Mouse (Mus musculus): ENCODE measurements at regions not wholly inside any gene's neighbourhood (a gene's known extent, or its start where the extent isn't known, plus 50 kb on each side); places are given as distances from the start of the nearest gene placed in this dataset.
"Not testable (repeated sequence)": the region's sequence is repeated elsewhere in the genome, so short reads cannot be mapped to it uniquely, and the experiment has no call there.

DNA sequence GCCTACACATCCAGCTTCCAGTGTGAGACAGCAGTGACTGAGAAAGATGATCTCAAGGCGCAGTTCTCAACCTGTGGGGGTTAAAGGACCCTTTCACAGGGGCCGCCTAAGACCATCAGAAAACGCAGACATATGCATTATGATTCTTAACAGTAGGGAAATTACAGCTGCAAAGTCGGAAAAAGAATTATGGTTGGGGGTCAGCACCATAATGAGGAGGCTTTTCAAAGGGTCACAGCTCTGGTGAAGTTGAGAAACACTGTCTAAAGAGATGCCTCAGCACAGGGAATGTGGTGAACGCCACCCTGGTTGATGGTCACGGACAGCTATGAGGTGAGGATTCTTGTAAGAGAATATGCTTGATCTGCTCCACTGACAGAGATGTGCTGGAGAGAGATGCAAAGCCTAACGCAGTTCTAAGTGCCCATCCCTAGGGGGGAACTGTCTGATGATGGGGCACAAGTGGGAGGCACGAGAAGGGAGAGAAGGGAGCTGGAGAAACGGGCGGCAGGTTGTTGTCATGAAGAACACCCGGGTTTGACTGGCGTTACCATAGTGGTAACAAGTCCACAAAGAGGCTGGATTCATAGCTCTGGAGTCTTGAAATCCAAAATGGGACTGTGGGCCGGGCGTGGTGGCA is 172.3 kb downstream of the Ifng start:
- H3K4me1 ChIP-seq (ENCODE audit: control insufficient read depth, insufficient read depth, low read length) = no peaks in the 10 kb centered on the region
- H3K4me3 ChIP-seq (replicated peaks; ENCODE audit: insufficient read depth, low read depth, low read length) = no peak overlapping the region
- 85% methylated on average over 14 of the region's 14 CpGs for WGBS
- no peak overlapping the region for H3K27ac ChIP-seq (ENCODE audit: insufficient read depth, low read length)
- H3K27me3 ChIP-seq (ENCODE audit: control insufficient read depth, insufficient read depth, low read length) = no peaks in the 10 kb centered on the region
- TF ChIP-seq POLR2A (IDR thresholded peaks at IDR 0.05; ENCODE audit: borderline replicate concordance, insufficient read depth, low read length) (no peak), CTCF (IDR thresholded peaks at IDR 0.05; ENCODE audit: borderline replicate concordance, insufficient read depth, low read depth, low read length) (no peak)
- no peak for DNase-seq

DNA sequence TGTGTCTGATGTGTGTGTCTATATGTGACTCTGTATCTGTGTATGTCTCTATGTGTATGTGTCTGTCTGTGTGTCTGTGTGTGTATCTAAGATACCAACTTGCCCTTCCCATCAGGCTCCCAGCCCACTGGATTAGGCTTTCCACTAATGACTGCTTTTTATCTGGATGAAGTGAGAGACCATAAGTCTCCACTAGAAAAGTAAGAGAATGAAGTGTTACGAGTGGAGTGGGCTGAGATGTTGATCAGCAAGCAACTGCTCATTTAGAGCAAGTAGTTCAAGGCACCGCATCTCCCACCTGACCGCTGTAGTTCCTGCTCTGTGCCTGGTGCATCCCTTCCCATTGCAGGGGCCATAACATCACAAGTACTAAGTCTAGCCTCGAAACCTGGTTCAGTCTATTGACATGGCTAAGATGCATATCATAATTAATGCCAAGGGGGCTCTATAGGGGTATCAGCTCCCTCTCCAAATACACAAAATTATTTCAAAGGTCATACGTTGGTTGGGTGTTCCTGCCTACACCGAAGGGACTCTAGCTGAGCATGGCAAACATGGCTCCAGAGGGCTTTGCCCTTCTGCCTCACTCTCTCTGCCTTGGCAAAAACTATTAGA is 173.5 kb downstream of the Ifng start:
- Histone ChIP-seq H3K4me3 (replicated peaks; ENCODE audit: insufficient read depth, low read depth, low read length) (no peak overlapping the region), H3K4me1 (ENCODE audit: control insufficient read depth, insufficient read depth, low read length) (no peaks in the 10 kb centered on the region), H3K27me3 (ENCODE audit: control insufficient read depth, insufficient read depth, low read length) (no peaks in the 10 kb centered on the region), H3K27ac (ENCODE audit: insufficient read depth, low read length) (no peak overlapping the region)
- TF ChIP-seq CTCF (IDR thresholded peaks at IDR 0.05; ENCODE audit: borderline replicate concordance, insufficient read depth, low read depth, low read length) (no peak), POLR2A (IDR thresholded peaks at IDR 0.05; ENCODE audit: borderline replicate concordance, insufficient read depth, low read length) (no peak)
- 91% methylated on average over 6 of the region's 6 CpGs for WGBS
- no peak for DNase-seq

DNA sequence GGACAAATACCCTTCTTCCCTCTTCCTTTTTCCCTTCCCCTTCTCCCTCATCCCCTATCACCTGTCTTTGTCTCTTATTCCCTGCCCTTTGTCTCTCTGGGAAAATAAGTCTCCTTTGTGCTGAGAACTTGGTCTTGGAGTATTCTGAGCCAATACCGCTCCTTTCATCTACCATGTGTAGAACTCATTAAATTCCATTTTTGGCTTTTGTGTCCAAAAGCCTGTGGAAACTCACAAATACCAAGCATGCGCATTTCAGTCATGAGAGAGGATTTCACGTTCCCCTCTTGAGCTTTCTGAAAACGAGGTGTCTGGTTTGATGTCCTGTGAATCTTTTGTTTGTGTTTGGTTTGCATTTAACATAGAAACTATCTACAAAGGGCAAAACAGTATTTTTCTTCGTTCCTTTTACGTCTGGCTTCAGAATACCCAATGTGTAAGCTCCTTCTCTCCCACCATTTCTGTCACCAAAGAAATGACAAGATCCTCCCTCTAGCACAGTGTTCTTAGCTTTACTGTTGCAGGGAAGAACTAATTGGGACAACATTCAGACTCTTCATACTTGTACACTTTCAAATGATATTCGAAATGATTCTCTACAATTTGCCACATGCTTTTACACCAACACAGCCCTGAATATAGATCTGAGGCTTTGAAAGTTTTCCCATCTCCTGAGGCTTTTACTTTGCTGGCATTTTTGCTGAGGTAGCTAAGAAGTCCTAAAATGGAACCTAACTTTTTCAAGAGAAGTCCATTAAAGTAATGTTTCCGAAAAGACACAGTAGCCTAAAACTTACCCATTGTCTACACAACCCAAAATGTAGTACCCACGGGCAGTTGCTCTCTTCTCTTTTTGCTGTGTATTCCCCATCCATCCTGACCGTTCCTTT is 174.5 kb downstream of the Ifng start:
- 86% methylated on average over 10 of the region's 10 CpGs for WGBS
- no peak overlapping the region for H3K27ac ChIP-seq (ENCODE audit: insufficient read depth, low read length)
- no peak for DNase-seq
- TF ChIP-seq POLR2A (IDR thresholded peaks at IDR 0.05; ENCODE audit: borderline replicate concordance, insufficient read depth, low read length) (no peak), CTCF (IDR thresholded peaks at IDR 0.05; ENCODE audit: borderline replicate concordance, insufficient read depth, low read depth, low read length) (no peak)
- no peaks in the 10 kb centered on the region for H3K27me3 ChIP-seq (ENCODE audit: control insufficient read depth, insufficient read depth, low read length)
- H3K4me3 ChIP-seq (replicated peaks; ENCODE audit: insufficient read depth, low read depth, low read length) = no peak overlapping the region
- H3K4me1 ChIP-seq (ENCODE audit: control insufficient read depth, insufficient read depth, low read length) = no peaks in the 10 kb centered on the region

DNA sequence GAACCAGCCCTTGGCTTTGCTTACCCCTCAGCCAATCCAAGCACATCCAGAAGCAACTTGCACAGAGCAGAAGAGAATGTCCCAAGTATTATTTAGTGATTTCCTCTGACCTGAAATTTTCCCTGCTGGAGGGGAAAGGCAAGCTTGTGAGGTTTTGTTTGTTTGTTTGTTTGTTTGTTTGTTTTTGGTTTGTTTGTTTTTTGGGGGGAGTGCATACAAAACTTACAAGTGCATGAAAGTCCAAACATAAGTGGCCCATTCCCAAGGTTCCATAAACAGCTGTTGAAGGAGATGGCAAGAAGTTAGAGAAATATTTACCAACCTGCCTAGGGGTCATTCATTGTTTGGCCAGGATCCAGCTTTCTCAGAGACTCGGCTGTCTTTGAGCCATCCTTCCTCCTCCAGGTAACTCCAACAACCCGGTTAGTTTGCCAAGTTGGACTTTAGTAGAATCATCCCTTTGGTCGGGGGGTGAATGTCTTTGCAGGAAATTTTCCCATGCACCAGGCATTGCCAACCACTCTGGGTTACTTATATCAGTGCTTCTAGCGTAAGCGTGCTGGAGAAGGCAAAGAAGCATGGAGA is 175.3 kb downstream of the Ifng start:
- H3K4me1 ChIP-seq (ENCODE audit: control insufficient read depth, insufficient read depth, low read length) = no peaks in the 10 kb centered on the region
- no peaks in the 10 kb centered on the region for H3K27me3 ChIP-seq (ENCODE audit: control insufficient read depth, insufficient read depth, low read length)
- TF ChIP-seq CTCF (IDR thresholded peaks at IDR 0.05; ENCODE audit: borderline replicate concordance, insufficient read depth, low read depth, low read length) (no peak), POLR2A (IDR thresholded peaks at IDR 0.05; ENCODE audit: borderline replicate concordance, insufficient read depth, low read length) (no peak)
- DNase-seq = no peak
- 84% methylated on average over 5 of the region's 5 CpGs for WGBS
- H3K27ac ChIP-seq (ENCODE audit: insufficient read depth, low read length) = no peak overlapping the region
- no peak overlapping the region for H3K4me3 ChIP-seq (replicated peaks; ENCODE audit: insufficient read depth, low read depth, low read length)

DNA sequence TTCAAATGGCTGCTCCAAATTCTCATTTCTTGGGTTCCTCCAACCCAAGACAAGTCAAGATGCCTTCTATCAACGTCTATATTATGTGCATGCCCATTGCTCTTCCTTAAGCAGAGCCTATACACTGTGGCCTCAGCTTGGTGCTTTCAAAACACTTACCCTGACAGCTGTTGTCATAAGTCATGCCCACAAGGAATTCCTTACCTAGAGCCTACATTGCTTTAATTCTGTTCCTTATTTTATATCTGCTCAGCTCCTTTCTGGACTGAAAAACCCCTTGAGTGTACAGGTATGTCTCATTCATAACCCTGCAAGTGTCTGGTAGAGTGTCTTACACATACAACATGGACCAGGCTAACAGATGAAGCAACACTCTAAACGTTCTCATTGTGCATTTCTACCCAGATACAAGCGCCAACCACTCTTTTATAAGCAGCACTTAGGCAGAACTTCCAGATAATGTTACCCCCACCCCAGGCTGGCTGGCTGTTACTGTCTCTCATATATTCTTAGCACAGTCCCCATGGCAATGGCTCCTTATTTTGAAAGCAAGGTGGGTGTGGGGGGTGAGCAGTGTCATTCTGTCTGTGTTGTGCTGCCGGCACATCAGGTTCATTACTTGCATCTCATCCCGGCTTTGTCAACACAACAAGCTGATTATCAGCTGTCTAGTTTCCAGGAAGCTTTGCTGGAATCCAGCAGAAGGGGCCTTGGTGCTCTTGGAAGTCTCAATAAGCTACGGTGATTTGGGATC is 176.6 kb downstream of the Ifng start:
- TF ChIP-seq POLR2A (IDR thresholded peaks at IDR 0.05; ENCODE audit: borderline replicate concordance, insufficient read depth, low read length) (no peak), CTCF (IDR thresholded peaks at IDR 0.05; ENCODE audit: borderline replicate concordance, insufficient read depth, low read depth, low read length) (no peak)
- H3K27me3 ChIP-seq (ENCODE audit: control insufficient read depth, insufficient read depth, low read length) = no peaks in the 10 kb centered on the region
- no peaks in the 10 kb centered on the region for H3K4me1 ChIP-seq (ENCODE audit: control insufficient read depth, insufficient read depth, low read length)
- no peak overlapping the region for H3K27ac ChIP-seq (ENCODE audit: insufficient read depth, low read length)
- WGBS = 80% methylated on average over 6 of the region's 6 CpGs
- no peak for DNase-seq
- no peak overlapping the region for H3K4me3 ChIP-seq (replicated peaks; ENCODE audit: insufficient read depth, low read depth, low read length)

DNA sequence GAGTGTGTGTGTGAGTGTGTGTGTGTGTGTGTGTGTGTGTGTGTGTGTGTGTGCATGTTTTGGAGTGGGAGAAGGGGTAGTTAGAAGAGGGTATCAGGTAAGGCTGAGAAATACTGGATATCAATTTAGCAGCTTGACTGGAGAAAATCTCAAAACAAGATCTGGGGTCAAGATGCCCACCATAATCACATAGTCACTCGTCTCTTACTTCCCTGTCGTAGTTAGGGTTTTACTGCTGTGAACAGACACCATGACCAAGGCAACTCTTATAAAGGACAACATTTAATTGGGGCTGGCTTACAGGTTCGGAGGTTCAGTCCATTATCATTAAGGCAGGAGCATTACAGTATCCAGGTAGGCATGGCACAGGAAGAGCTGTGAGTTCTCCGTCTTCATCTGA is 177.4 kb downstream of the Ifng start:
- DNase-seq; H3K27me3 ChIP-seq (ENCODE audit: control insufficient read depth, insufficient read depth, low read length); H3K4me1 ChIP-seq (ENCODE audit: control insufficient read depth, insufficient read depth, low read length); H3K27ac ChIP-seq (ENCODE audit: insufficient read depth, low read length); H3K4me3 ChIP-seq (replicated peaks; ENCODE audit: insufficient read depth, low read depth, low read length): not testable (repeated sequence)
- WGBS = 98% methylated on average over 4 of the region's 4 CpGs

DNA sequence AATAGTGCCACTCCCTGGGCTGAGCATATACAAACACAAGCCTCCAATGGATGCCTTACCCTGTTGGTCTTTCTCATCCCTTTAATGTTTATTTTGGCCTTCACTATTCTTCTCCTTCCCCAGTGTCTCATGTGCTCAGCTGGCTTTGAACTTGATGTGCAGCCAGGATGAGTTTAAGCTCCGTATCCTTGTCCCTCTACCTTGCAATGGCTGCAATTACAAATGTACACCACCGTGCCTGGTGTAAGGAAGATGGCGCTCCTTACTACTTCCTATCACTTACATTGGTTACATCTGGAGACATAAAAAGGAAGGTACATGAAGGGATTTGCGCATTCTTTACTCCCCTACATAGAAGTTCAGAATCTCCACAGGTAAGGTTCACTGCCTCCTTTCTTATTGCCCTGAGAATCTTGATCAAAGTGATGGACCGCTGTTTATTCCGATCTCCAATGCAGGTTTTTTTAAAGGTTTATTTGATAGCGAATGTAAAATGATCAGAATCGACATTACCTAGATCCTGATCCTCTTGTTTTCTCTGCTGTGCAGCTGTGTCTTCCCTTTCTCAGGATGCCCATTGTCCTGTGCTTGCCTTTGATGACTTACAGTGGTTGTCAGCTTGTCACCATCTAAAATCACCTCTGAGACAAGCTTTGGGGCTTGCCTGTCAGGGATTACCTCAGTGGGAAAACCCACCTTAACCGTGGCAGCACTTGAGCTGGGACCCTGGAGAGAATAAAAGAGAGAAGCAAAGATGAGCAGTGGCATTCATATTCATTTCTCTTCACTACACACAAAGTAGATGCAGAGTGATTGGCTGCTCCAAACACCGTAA is 178.1 kb downstream of the Ifng start:
- 92% methylated on average over 10 of the region's 10 CpGs for WGBS
- DNase-seq = no peak
- TF ChIP-seq CTCF (IDR thresholded peaks at IDR 0.05; ENCODE audit: borderline replicate concordance, insufficient read depth, low read depth, low read length) (no peak), POLR2A (IDR thresholded peaks at IDR 0.05; ENCODE audit: borderline replicate concordance, insufficient read depth, low read length) (no peak)
- H3K4me3 ChIP-seq (replicated peaks; ENCODE audit: insufficient read depth, low read depth, low read length) = no peak overlapping the region
- no peaks in the 10 kb centered on the region for H3K27me3 ChIP-seq (ENCODE audit: control insufficient read depth, insufficient read depth, low read length)
- no peaks in the 10 kb centered on the region for H3K4me1 ChIP-seq (ENCODE audit: control insufficient read depth, insufficient read depth, low read length)
- no peak overlapping the region for H3K27ac ChIP-seq (ENCODE audit: insufficient read depth, low read length)
